Mouse (Mus musculus) embryo, embryonic 11 days (tissue): ENCODE measurements at regions not wholly inside any gene's neighbourhood (a gene's known extent, or its start where the extent isn't known, plus 50 kb on each side); places are given as distances from the start of the nearest gene placed in this dataset.
A peak's percentile ranks its signal among the peaks of the same experiment; 100 is the strongest.

ENCODE experiments used
- DNase-seq: peaks from one replicate; pipeline ENCODE4 v3.0.0-alpha.2; 2015

DNA sequence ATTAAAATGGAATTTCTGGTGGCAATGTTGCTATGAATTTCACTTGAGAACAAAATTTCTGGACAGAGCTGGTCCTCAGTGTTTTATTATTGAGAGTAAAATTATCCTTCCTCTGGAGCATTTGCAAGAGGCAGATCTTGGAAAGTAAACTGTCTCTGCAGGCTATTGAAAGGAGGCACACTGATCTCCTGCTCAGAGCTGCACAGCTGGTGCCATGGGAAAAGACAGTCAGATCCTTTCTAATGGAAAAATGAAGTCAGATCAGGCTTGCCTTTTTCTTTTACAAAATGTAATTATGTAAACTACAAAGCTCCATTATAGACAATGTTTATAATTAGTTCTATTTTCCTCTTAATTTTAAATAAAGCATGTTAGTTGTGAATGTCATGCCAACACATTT lies 1473.3 kb upstream of the G6pd2 start:
- DNase-seq = peak; percentile 0
